Mouse (Mus musculus): ENCODE data around the gene Sh3bgrl2.

- TF ChIP-seq CTCF (IDR thresholded peaks at IDR 0.05; ENCODE audit: low read depth) (no peak), EP300 (IDR thresholded peaks at IDR 0.05; ENCODE audit: low read depth) (no peak)
Measured at GRCm38 (mm10) chr9:83623455-83623854, 75.3 kb downstream of the Sh3bgrl2 start.
